Mouse (Mus musculus) erythroblast, embryonic 14.5 days (primary cell): Measurements from ENCODE around the gene Papolg. TPM values are rescaled to one million over a fixed set of nuclear protein-coding genes. Genes with fewer than 3 reads are reported as not detected.
A peak's percentile ranks its signal among the peaks of the same experiment; 100 is the strongest.
"Not testable (repeated sequence)": the region's sequence is repeated elsewhere in the genome, so short reads cannot be mapped to it uniquely, and the experiment has no call there.

ENCODE experiments used
- H3K27me3 ChIP-seq: 2 replicates; pipeline ENCODE4 v1.6.1; 2012; ENCODE audit warnings: inconsistent platforms; ENCODE audit not compliant: control insufficient read depth
- H3K36me3 ChIP-seq: 2 replicates; pipeline ENCODE4 v1.6.1; 2012; ENCODE audit warnings: mild to moderate bottlenecking, inconsistent platforms; ENCODE audit not compliant: control insufficient read depth
- H3K4me1 ChIP-seq: 2 replicates; pipeline ENCODE4 v1.6.1; 2012; ENCODE audit warnings: inconsistent platforms; ENCODE audit not compliant: control insufficient read depth
- H3K4me3 ChIP-seq: replicated peaks from 2 replicates; pipeline ENCODE3; 2012; ENCODE audit warnings: moderate library complexity, mild to moderate bottlenecking, inconsistent platforms
- H3K9me3 ChIP-seq: 2 replicates; pipeline ENCODE4 v1.6.1; 2012; ENCODE audit warnings: low read length, inconsistent platforms, mixed read lengths; ENCODE audit not compliant: control insufficient read depth
- GATA1 ChIP-seq: IDR thresholded peaks from 2 replicates; pipeline ENCODE4 v1.6.1; 2012; ENCODE audit warnings: low read length, inconsistent platforms, mixed read lengths
- TAL1 ChIP-seq: IDR thresholded peaks from 3 replicates; pipeline ENCODE4 v1.6.1; 2012; ENCODE audit warnings: low read length, inconsistent platforms, mixed read lengths
- polyA plus RNA-seq: library from polyadenylated mRNA; stranded (reverse); fragments of >175 nt; gene quantifications from 2 replicates; pipeline ENCODE4 v1.2.3, GENCODE M21; 2012

The Papolg gene
- 0.04 and 0.06 TPM in 2 replicates for polyA plus RNA-seq

DNA sequence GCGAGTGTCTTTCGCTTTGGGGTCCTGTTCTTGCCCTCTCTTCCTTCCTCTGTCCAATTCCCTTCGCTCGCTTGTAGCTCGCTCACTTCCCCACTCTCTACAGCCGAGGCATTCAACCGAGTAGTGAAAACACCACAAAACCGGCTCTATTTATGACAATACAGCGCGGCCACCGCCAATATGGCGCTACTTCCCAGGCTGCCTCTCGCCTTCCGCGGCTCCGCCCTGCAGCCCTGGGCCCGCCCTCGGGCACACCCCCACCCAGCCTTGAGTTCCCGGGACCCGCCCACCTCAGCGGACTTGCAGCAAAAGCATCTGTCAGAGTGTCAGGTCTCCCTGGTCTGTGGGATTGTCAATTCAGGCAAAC is at the start of gene Papolg:
Gene Papolg (minus strand): TSS at position 194 of the 367 bp plus-strand sequence.
- H3K9me3 ChIP-seq = no peaks in the 10 kb centered on the region
- peaks cover 25% of the 10 kb centered on the region for H3K27me3 ChIP-seq
- H3K4me3 ChIP-seq = peak within 1 kb of the TSS; percentile 78
- H3K4me1 ChIP-seq = peaks cover 19% of the 10 kb centered on the region
- no peak for TF ChIP-seq TAL1
- TF ChIP-seq GATA1 = no peak
- peaks cover 7% of the 10 kb centered on the region for H3K36me3 ChIP-seq

DNA sequence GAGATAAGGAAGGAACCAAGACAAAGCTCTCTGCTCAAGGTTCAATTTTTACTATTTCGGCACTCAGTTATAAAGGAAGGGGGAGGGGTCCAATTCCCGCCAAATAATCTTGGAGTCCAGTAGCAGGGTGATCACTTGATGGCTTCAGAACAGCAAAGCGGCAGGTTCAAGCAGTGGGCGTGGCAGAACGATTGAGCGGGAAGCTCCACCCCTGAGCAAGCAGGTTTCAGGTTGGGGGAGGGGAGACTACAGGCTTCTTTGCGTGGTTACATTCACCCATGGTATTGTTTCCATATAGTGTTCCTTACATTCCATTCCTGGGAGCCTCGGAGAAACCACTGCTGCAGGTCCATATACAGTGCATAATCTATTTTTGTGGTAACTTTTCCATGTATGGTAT is 33.1 kb upstream of the Papolg start:
- not testable (repeated sequence) for H3K9me3 ChIP-seq, H3K36me3 ChIP-seq, H3K4me3 ChIP-seq, H3K27me3 ChIP-seq, H3K4me1 ChIP-seq

DNA sequence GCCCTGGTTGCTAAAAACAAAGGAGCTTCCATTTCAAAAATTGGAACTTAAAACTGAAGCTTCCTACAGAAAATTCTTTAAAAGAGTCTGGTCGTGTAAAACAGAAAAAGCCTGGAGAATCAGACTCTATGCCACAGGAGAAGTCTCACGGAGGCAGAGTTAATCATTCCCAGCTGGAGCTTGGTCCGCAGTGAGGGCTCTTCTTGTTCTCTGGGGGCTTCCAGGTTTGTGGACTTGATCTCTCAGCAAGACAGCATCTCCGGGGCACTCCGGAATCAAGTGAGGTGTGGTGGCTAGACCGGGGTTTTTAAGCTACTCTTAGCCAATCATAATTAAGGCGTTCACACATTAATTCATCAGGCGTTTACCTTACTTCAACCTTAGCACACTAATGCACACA is 32.6 kb upstream of the Papolg start:
- no peaks in the 10 kb centered on the region for H3K27me3 ChIP-seq
- no peaks in the 10 kb centered on the region for H3K9me3 ChIP-seq
- no peak for TF ChIP-seq TAL1
- no peak for TF ChIP-seq GATA1
- no peaks in the 10 kb centered on the region for H3K36me3 ChIP-seq
- H3K4me1 ChIP-seq = peaks cover 3% of the 10 kb centered on the region
- no peak overlapping the region for H3K4me3 ChIP-seq

DNA sequence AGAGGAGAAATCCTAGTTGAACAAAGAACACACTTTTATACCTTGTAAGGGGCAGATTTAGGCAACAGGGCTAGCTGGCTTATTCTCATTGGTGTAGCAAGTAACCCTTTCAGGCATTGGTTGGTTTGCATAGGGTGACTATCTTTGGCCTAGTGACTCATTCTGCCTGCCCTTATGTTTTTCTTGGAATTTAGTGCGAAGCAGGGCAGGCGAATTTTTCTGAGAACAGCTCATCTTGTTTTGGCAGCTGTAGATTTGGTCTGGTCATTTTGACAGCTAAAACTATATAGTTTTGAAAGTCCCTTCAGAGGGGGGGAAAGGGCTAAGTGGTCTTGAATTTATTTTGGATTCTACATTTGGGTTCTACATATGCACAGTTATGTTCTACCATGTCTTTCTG is 18.8 kb upstream of the Papolg start:
- H3K4me3 ChIP-seq, H3K27me3 ChIP-seq, H3K9me3 ChIP-seq, H3K36me3 ChIP-seq, H3K4me1 ChIP-seq: not testable (repeated sequence)

DNA sequence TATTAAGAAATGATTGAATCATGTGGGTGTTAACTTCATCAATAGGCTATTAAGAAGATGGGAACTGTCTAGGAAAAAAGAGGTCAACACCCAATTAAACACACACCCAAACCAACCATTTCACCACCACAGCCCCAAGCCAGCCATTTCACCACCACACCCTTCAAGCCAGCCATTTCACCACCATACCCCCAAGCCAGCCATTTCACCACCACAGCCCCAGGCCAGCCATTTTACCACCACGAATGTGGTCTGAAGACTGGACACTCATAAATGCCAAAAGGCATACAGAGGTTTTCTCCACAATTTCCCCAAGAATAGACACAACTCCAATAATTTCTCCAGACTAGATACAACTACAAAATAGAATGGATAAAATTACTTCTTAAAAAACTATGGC is 8.9 kb upstream of the Papolg start:
- no peaks in the 10 kb centered on the region for H3K27me3 ChIP-seq
- no peak overlapping the region for H3K4me3 ChIP-seq
- no peaks in the 10 kb centered on the region for H3K4me1 ChIP-seq
- H3K9me3 ChIP-seq = no peaks in the 10 kb centered on the region
- no peak for TF ChIP-seq GATA1
- TF ChIP-seq TAL1 = no peak
- H3K36me3 ChIP-seq = no peaks in the 10 kb centered on the region

DNA sequence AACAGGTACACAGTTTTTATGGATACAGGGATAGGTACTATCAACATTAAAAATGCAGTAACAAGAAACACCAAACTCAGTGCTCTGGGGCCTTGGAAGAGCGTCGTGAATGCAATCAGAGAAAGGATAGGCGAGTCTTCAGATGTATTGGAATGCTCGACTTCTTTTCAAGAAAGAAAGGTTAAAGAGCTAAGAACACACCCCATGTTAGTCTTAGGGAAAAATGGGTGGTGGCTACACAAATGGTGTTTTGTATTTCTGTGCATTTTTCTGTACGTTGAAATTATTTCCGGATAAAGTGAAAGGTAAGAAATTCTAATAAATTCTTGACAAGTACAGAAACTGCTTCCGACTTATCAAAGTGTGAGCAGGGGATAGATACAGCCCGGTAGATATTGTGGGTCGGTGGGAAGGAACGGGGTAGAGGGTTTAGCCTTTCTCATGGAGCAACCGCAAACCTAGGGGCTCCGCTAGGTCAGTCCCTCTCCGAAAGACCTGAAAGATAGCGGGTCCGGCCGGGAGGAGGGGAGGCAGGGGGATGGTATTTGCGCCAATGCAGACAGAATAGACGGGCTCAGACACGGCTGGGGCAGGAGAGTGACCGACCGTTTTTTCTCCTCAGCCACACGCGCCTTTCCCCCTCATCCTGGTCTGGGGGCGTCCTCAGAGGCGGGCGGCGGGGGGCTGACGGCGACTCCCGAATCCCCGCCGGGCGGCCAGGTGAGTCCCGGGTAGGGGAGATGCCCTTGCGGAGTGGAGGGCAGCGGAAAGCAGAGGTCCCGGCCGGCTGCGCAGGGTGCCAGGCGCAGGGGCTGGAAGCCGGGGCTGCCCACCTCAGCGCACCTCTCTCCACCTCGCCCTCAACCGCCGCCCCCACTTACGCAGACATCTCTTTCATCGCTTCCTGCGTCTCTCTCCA is 653 bp downstream of the Papolg start:
- peaks cover 19% of the 10 kb centered on the region for H3K4me1 ChIP-seq

DNA sequence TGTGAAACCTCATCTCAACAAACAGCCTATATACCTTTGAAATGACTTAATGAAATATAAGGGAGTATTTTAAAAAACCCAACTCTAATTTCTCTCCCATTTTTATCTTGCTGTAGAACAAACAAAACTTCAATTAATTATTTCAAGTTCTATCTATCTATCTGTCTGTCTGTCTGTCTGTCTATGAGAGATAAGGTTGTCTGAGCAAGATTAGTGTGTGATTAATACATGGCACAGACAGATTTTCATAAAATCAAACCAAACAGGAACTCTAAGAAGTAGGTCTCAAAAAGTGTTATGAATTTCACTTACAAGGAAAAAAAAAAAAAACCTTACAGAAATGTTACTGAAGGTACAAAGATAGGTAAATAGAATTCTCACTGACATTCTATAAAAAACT is 1.5 kb downstream of the Papolg start:
- H3K27me3 ChIP-seq = peaks cover 25% of the 10 kb centered on the region
- peaks cover 15% of the 10 kb centered on the region for H3K36me3 ChIP-seq
- no peak overlapping the region for H3K4me3 ChIP-seq
- TF ChIP-seq TAL1 = no peak
- TF ChIP-seq GATA1 = no peak
- H3K4me1 ChIP-seq = peaks cover 19% of the 10 kb centered on the region
- no peaks in the 10 kb centered on the region for H3K9me3 ChIP-seq

More for the DNA sequence above, 653 bp downstream of the Papolg start:
- peak overlapping the region; percentile 78 for H3K4me3 ChIP-seq
- TF ChIP-seq TAL1 (no peak), GATA1 (no peak)
- H3K9me3 ChIP-seq = no peaks in the 10 kb centered on the region
- peaks cover 8% of the 10 kb centered on the region for H3K36me3 ChIP-seq
- H3K27me3 ChIP-seq = peaks cover 25% of the 10 kb centered on the region

DNA sequence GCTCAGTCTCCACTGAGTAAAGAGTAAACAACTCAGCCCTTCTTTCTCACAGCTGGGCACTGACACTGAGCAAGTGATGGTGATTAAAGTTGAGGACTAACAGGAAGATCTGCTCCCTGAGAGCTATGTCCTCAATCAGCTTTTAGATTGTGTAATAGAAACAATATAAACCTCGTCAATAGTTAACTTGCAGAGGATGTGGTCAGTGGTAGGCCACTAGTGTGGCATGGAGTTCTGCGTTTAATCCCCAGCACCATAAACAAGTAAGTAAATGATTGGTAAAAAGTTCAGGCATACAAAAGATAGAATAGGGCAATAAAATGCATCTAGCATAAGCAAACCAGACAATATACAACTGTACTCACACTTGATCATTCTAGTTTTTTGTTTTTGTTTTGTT is 30.7 kb downstream of the Papolg start:
- Histone ChIP-seq H3K9me3 (no peaks in the 10 kb centered on the region), H3K4me1 (no peaks in the 10 kb centered on the region), H3K36me3 (peaks cover 63% of the 10 kb centered on the region), H3K27me3 (no peaks in the 10 kb centered on the region), H3K4me3 (no peak overlapping the region)
- TF ChIP-seq GATA1 (no peak), TAL1 (no peak)

DNA sequence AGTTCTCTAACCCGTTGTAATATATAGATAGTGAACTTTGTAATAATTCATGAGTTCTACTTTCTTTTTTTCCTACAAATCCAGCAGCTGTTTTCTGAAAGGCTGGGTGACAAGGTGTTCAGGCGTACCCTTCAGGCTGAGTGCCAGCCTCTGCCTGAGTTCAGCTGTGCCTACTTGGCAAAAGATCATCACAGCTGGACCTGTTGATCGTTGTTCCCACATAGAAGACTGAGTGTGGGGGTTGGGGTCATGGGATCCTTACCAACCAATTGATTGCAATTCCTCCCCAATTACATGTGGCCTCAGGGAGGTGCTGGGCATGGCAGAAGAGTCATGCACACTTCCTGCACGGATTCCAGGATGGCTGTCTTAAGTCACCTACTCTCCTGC is 38.3 kb downstream of the Papolg start:
- H3K36me3 ChIP-seq = peaks cover 40% of the 10 kb centered on the region
- H3K27me3 ChIP-seq = no peaks in the 10 kb centered on the region
- H3K9me3 ChIP-seq = no peaks in the 10 kb centered on the region
- TF ChIP-seq TAL1 (no peak), GATA1 (no peak)
- H3K4me1 ChIP-seq = no peaks in the 10 kb centered on the region
- no peak overlapping the region for H3K4me3 ChIP-seq

DNA sequence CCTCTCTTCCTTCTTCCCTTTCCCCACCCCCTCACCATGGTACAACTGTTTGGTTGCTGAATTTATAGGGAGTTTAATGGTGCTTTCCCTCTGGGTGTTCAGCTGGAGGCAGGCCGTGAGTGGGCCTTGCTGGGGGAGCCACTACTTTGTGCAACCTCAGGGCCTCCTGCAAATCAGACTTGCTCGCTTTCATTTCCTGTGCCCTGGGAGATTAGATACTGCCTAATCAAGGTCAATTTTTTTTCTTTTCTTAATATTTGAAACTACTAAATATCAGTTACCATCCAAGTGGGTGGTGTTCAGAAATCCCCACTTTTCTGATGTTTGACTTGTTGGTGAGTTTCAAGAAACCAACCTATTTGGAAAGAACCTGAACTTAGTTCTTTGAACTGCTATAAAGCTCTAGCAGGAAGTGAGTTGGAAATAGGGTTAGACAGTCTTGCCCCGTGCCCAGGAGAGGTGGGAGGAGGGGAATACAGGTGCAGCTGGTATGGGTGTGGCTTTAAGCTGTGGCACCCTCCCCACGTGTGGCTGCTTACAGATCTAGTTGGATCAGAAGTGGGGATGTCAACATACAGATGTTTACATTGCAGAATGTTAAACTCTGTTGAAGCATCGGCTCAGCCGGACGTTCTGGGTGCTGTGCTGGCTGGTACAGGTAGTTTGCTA is 38.9 kb downstream of the Papolg start:
- no peak overlapping the region for H3K4me3 ChIP-seq
- H3K4me1 ChIP-seq = no peaks in the 10 kb centered on the region
- H3K27me3 ChIP-seq = no peaks in the 10 kb centered on the region
- H3K9me3 ChIP-seq = no peaks in the 10 kb centered on the region
- TF ChIP-seq TAL1 (no peak), GATA1 (no peak)
- H3K36me3 ChIP-seq = peaks cover 37% of the 10 kb centered on the region
